Mouse (Mus musculus): ENCODE data around the gene Tbc1d30. TPM values are rescaled to one million over a fixed set of nuclear protein-coding genes. Genes with fewer than 3 reads are reported as not detected.
A peak's percentile ranks its signal among the peaks of the same experiment; 100 is the strongest.

The Tbc1d30 gene
- polyA plus RNA-seq, 1 experiment = not detected

GRCm38 (mm10) chr10:121367271-121367670 lies 16.2 kb upstream of the Tbc1d30 start:
- Histone ChIP-seq H3K27me3 (replicated peaks) (no peaks in the 10 kb centered on the region), H3K36me3 (replicated peaks; ENCODE audit: low read length) (peaks cover 44% of the 10 kb centered on the region), H3K4me3 (replicated peaks) (peak overlapping the region; percentile 20), H3K4me1 (peaks cover 42% of the 10 kb centered on the region), H3K9me3 (no peaks in the 10 kb centered on the region)
- no peak for TF ChIP-seq GATA1 (IDR thresholded peaks at IDR 0.05; ENCODE audit: borderline replicate concordance, low read length)
- no peak for TF ChIP-seq FLI1 (IDR thresholded peaks at IDR 0.05; ENCODE audit: low read length)

GRCm38 (mm10) chr10:121365781-121366272 lies 14.7 kb upstream of the Tbc1d30 start:
- peaks cover 42% of the 10 kb centered on the region for H3K4me1 ChIP-seq
- H3K36me3 ChIP-seq (replicated peaks; ENCODE audit: low read length) = peaks cover 33% of the 10 kb centered on the region
- no peaks in the 10 kb centered on the region for H3K9me3 ChIP-seq
- no peaks in the 10 kb centered on the region for H3K27me3 ChIP-seq (replicated peaks)
- H3K4me3 ChIP-seq (replicated peaks) = peak overlapping the region; percentile 100
- TF ChIP-seq GATA1 (IDR thresholded peaks at IDR 0.05; ENCODE audit: borderline replicate concordance, low read length) (no peak), FLI1 (IDR thresholded peaks at IDR 0.05; ENCODE audit: low read length) (no peak)

DNA sequence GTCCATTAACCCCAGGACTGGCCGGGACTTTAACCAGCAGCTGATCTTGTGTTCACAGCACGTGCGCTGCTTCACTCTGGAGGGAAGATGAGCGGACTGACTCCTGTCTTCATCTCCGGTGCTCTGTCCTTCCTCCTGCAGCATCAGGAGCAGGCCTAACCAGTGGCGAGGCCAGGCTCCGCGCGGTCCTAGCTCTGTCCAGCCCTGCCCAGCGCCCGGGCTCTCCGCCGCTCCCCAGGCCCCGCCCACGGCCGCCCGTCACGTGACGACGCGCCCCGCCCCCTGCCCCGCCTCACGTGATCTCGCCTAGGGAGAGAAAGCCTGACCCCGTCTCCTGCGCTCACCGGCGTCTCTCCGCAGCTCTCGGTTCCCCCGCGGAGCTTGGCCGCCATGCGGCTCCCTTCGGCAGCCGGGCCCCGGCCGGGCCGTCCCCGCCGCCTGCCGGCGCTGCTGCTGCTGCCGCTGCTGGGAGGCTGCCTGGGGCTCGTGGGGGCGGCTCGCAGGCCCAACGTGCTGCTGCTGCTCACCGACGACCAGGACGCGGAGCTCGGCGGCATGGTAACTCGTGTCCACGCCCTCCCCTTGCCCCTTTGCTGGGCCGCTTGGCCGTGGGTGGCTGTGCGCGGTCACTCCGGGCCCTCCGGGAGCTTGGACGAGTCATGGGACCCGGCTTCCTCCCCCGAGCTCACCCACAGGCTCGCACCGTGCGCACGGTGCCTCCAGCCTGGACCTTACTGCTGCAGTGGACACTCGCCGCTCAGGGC lies 13.9 kb upstream of the Tbc1d30 start, which contains the start of gene Gns:
Gene Gns (plus strand): TSS at position 290 of the 764 bp plus-strand sequence.
- H3K36me3 ChIP-seq (replicated peaks; ENCODE audit: low read length) = peaks cover 25% of the 10 kb centered on the region
- peak within 1 kb of the TSS; percentile 100 for H3K4me3 ChIP-seq (replicated peaks)
- TF ChIP-seq GATA1 (IDR thresholded peaks at IDR 0.05; ENCODE audit: borderline replicate concordance, low read length) (no peak), FLI1 (IDR thresholded peaks at IDR 0.05; ENCODE audit: low read length) (no peak)
- peaks cover 42% of the 10 kb centered on the region for H3K4me1 ChIP-seq
- H3K27me3 ChIP-seq (replicated peaks) = no peaks in the 10 kb centered on the region
- H3K9me3 ChIP-seq = no peaks in the 10 kb centered on the region

GRCm38 (mm10) chr10:121364306-121364705 lies 13.2 kb upstream of the Tbc1d30 start:
- Histone ChIP-seq H3K36me3 (replicated peaks; ENCODE audit: low read length) (peaks cover 19% of the 10 kb centered on the region), H3K27me3 (replicated peaks) (no peaks in the 10 kb centered on the region), H3K4me3 (replicated peaks) (peak overlapping the region; percentile 100), H3K4me1 (peaks cover 42% of the 10 kb centered on the region), H3K9me3 (no peaks in the 10 kb centered on the region)
- TF ChIP-seq GATA1 (IDR thresholded peaks at IDR 0.05; ENCODE audit: borderline replicate concordance, low read length) (no peak), FLI1 (IDR thresholded peaks at IDR 0.05; ENCODE audit: low read length) (no peak)

DNA sequence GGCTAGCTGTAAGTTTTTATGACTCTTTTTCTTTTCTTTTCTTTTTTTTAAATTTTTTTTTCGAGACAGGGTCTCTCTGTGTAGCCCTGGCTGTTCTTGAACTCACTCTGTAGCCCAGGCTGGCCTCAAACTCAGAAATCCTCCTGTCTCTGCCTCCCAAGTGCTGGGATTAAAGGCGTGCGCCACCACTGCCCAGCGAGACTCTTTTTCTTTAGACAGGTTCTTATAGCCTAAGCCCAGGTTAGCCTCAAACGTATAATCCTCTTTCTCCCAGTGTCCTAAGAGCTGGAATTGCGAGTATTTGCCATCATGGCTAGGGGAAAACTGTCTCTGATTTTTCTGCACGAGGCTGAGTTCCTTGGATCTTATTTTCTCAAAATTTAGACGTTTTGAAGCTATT lies 12.1 kb upstream of the Tbc1d30 start:
- H3K4me3 ChIP-seq (replicated peaks) = no peak overlapping the region
- H3K36me3 ChIP-seq (replicated peaks; ENCODE audit: low read length) = peaks cover 10% of the 10 kb centered on the region
- H3K27me3 ChIP-seq (replicated peaks) = peaks cover 6% of the 10 kb centered on the region
- no peak for TF ChIP-seq GATA1 (IDR thresholded peaks at IDR 0.05; ENCODE audit: borderline replicate concordance, low read length)
- no peak for TF ChIP-seq FLI1 (IDR thresholded peaks at IDR 0.05; ENCODE audit: low read length)
- no peaks in the 10 kb centered on the region for H3K9me3 ChIP-seq
- H3K4me1 ChIP-seq = peaks cover 34% of the 10 kb centered on the region

GRCm38 (mm10) chr10:121360358-121360757 lies 9.3 kb upstream of the Tbc1d30 start:
- peaks cover 3% of the 10 kb centered on the region for H3K9me3 ChIP-seq
- no peak overlapping the region for H3K4me3 ChIP-seq (replicated peaks)
- TF ChIP-seq FLI1 (IDR thresholded peaks at IDR 0.05; ENCODE audit: low read length) (no peak), GATA1 (IDR thresholded peaks at IDR 0.05; ENCODE audit: borderline replicate concordance, low read length) (no peak)
- H3K36me3 ChIP-seq (replicated peaks; ENCODE audit: low read length) = no peaks in the 10 kb centered on the region
- peaks cover 10% of the 10 kb centered on the region for H3K4me1 ChIP-seq
- peaks cover 6% of the 10 kb centered on the region for H3K27me3 ChIP-seq (replicated peaks)

DNA sequence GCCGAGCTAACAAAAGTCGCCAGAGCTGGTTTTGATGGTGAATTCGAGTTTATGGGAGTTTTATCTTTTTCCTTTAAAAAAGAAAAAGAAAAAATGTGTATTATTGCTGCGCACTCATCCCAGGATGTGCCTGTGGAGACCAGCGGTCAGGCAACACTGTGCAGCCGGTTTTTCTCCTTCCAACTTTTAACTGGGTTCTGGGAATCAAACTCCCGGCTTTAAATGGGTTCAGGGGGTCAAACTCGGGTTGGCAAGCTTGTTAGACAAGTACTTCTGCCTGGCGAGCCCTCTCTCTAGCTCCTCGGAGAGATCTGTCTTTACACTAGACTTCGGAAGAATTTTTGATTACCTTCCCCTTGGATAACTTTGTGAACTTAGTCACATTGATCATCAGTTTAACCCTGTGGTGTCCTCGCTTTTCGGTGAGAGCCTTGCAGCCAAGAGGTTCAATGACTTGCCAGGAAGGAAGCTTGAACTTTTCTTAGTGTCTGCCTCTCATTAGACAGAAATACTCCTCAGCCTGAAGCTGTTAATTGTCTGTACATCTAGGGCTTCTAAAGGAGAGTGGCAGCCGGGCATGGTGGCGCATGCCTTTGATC lies 713 bp upstream of the Tbc1d30 start:
- H3K36me3 ChIP-seq (replicated peaks; ENCODE audit: low read length) = no peaks in the 10 kb centered on the region
- TF ChIP-seq FLI1 (IDR thresholded peaks at IDR 0.05; ENCODE audit: low read length) (no peak), GATA1 (IDR thresholded peaks at IDR 0.05; ENCODE audit: borderline replicate concordance, low read length) (no peak)
- H3K27me3 ChIP-seq (replicated peaks) = peaks cover 46% of the 10 kb centered on the region
- H3K4me1 ChIP-seq = peaks cover 14% of the 10 kb centered on the region
- H3K9me3 ChIP-seq = peaks cover 19% of the 10 kb centered on the region
- peak overlapping the region; percentile 93 for H3K4me3 ChIP-seq (replicated peaks)

DNA sequence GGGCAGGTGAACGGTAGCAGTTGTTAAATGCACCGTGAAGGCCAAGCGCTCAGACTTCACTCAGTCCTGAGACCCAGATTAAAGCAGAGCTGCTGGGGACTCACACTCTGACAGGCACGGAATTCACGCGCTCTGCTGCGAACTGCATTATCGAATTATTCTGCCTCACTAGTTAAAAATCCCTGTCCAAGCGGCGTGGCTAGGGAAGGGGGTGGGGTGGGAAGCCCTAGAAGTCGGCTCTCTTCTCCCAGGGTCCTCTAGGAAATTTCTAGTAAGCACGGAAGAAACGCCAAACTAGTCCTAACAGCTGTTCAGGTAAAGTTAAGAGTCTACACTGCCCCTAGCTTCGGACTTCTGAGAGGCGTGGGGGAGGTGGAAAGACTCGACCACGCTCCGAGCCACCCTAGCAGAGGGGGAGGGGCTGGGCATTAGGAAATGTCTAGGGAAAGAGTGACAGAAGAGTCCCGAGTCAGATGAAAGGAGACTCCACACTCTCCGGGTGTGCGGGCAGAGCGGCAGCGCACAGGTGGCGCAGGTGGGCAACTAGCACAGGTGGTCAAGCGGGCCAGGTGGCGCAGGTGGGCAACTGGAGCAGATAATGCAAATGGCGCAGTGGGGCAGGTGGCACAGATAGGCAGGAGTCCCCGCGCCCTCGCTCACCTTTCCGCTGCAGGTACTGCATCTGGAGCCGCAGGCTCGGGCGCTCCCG lies 567 bp downstream of the Tbc1d30 start:
- Histone ChIP-seq H3K4me3 (replicated peaks) (peak overlapping the region; percentile 93), H3K36me3 (replicated peaks; ENCODE audit: low read length) (no peaks in the 10 kb centered on the region), H3K9me3 (peaks cover 16% of the 10 kb centered on the region), H3K4me1 (peaks cover 14% of the 10 kb centered on the region), H3K27me3 (replicated peaks) (peaks cover 52% of the 10 kb centered on the region)
- TF ChIP-seq FLI1 (IDR thresholded peaks at IDR 0.05; ENCODE audit: low read length) = no peak
- no peak for TF ChIP-seq GATA1 (IDR thresholded peaks at IDR 0.05; ENCODE audit: borderline replicate concordance, low read length)

GRCm38 (mm10) chr10:121349244-121349643 lies 1.8 kb downstream of the Tbc1d30 start:
- peaks cover 54% of the 10 kb centered on the region for H3K27me3 ChIP-seq (replicated peaks)
- H3K9me3 ChIP-seq = peaks cover 16% of the 10 kb centered on the region
- no peak for TF ChIP-seq FLI1 (IDR thresholded peaks at IDR 0.05; ENCODE audit: low read length)
- no peak for TF ChIP-seq GATA1 (IDR thresholded peaks at IDR 0.05; ENCODE audit: borderline replicate concordance, low read length)
- peaks cover 19% of the 10 kb centered on the region for H3K4me1 ChIP-seq
- no peak overlapping the region for H3K4me3 ChIP-seq (replicated peaks)
- H3K36me3 ChIP-seq (replicated peaks; ENCODE audit: low read length) = no peaks in the 10 kb centered on the region
